Mouse (Mus musculus): ENCODE results near the gene Olfr1315-ps1.

The Olfr1315-ps1 gene

DNA sequence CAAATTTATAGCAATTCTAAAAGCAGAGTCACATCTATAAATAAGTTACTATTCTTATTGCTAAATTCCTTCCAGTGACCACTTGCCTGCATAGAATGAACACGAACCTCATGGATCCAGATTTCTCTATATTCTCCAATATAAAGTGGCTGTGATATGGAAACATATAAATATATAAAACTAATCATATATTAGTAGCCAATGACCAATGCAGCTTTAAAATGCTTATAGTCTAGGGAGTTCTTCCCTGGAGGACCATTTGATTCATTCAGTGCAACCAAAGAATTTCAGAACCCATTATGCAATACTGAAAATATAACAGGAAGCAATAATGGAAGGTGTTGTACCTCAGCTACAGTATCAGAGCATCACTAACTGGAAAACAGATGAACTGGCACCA is at the start of gene Olfr1315-ps1:
Gene Olfr1315-ps1, minus strand, starts transcription at position 101 of the 400 bp plus-strand sequence.
- no peak for DNase-seq (ENCODE audit: low spot score in 2 of 2)

DNA sequence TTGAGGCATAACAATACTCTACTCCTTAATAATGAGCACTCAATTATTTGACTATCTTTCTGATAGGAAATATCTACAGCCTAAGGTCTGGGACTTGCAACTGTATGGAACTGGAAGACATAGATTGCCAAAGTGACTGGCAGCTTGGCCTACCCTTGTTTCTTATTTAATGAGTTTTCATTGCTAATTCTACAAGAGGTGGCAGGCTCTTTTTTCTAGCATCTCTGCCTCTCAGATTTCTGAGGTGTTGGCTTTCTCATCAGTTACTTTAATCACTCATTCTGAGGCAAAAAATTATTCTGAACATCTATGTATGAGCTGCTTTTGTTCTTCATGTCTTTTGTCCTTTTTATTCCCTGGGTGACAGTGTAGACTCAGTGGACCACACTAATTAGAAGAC is 38.7 kb upstream of the Olfr1315-ps1 start, which contains the start of gene Olfr1318:
Gene Olfr1318, plus strand, starts transcription at position 301 of the 400 bp plus-strand sequence.
- no peak for DNase-seq (ENCODE audit: low spot score in 2 of 2)

DNA sequence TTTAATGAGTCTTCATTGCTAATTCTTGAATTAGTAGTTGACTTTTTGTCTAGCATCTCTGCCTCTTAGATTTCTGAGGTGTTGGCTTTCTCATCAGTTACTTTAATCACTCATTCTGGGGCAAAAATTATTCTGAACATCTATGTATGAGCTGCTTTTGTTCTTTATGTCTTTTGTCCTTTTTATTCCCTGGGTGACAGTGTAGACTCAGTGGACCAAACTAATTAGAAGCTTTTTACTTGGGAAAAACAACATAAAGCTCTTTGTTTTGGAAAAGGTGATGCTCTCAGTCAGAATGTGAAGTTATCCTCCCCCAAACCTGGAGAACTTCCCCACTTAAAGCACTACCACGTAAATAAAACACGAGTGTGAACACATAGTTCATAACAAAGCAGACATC is 24.8 kb upstream of the Olfr1315-ps1 start, which contains the start of gene Olfr1317:
Gene Olfr1317, plus strand, starts transcription at position 301 of the 400 bp plus-strand sequence.
- DNase-seq (ENCODE audit: low spot score in 2 of 2), result no peak

DNA sequence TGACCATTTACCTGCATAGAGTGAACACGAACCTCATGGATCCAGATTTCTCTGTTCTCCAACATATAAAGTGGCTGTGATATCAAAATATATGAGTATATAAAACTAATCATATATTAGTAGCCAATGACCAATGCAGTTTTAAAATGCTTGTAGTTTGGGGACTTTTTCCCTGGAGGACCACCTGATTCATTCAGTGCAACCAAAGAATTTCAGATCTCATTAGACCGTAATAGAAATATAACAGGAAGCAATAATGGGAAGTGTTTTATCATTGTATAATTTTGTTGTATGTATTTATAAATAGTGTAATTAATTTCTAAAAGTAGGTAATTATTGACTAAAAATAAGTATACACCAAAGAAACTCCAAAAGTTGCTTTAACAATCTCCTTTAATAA is 19.6 kb upstream of the Olfr1315-ps1 start, which contains the start of gene Olfr1316:
Gene Olfr1316, minus strand, starts transcription at position 101 of the 400 bp plus-strand sequence.
- no peak for DNase-seq (ENCODE audit: low spot score in 2 of 2)

DNA sequence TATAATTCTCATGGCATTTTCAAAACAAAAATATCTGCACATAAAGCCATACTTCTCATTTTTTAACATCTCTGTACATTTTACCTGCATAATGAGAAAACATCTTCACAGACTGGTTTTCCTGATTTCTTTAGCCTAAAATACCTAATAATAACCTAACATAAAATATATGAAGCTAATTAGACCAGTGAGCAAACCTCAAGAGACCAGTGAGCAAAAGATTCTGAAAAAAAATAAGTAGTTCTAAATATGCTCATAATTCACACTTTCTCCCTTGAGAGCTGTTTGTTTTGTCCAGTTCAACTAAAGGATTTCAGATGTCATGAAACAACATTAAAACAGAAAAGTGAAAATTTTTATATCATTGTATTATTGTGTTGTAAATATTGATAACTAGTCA is 18.6 kb downstream of the Olfr1315-ps1 start, which contains the start of gene Olfr1314:
Gene Olfr1314, minus strand, starts transcription at position 101 of the 400 bp plus-strand sequence.
- no peak for DNase-seq (ENCODE audit: low spot score in 2 of 2)

DNA sequence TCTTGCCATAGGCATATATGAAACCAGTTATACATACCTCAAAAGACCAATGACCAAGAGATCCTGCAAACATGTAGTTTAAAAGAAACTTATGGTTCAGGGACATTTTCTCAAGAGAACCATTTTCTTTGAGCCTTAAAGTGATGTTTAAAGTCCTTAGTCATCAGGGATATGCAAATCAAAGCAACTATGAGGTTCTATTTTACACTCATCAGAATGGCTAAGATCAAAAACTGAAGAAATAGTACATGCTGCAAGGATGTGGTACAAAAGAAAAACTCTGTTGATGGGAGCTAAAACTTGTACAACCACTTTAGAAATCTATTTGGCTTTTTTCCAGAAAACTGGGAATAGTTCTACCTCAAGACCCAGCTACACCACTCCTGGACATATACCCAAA is 37.5 kb downstream of the Olfr1315-ps1 start, which contains the start of gene Olfr1313:
Gene Olfr1313, minus strand, starts transcription at position 101 of the 400 bp plus-strand sequence.
- no peak for DNase-seq (ENCODE audit: low spot score in 2 of 2)

Measured in urinary bladder, postnatal 4 days (tissue).